Mouse (Mus musculus) cortical plate, adult 2 months (tissue): ENCODE results near the gene Egfl8. TPM values are rescaled to one million over a fixed set of nuclear protein-coding genes. Genes with fewer than 3 reads are reported as not detected.

ENCODE experiments used
- H3K27ac ChIP-seq: fragments of 200-500 bp; 2 replicates; pipeline ENCODE4 v1.5.1; 2012; ENCODE audit warnings: low read length, control low read depth, inconsistent platforms; ENCODE audit not compliant: insufficient read depth
- H3K4me1 ChIP-seq: fragments of 200-500 bp; 2 replicates; pipeline ENCODE4 v1.6.1; 2011; ENCODE audit warnings: low read length; ENCODE audit not compliant: control insufficient read depth, insufficient read depth
- H3K4me3 ChIP-seq: fragments of 200-500 bp; 2 replicates; pipeline ENCODE4 v1.5.1; 2011; ENCODE audit warnings: mild to moderate bottlenecking, low read length, control low read depth; ENCODE audit not compliant: insufficient read depth
- CTCF ChIP-seq: fragments of 200-500 bp; IDR thresholded peaks from 2 replicates; pipeline ENCODE4 v1.5.1; 2011; ENCODE audit warnings: mild to moderate bottlenecking, control low read depth, low read length; ENCODE audit not compliant: insufficient read depth; ENCODE audit errors: extremely low read depth
- POLR2A ChIP-seq: fragments of 200-500 bp; IDR thresholded peaks from 2 replicates; pipeline ENCODE4 v1.6.1; 2011; ENCODE audit warnings: mild to moderate bottlenecking, low read length, control low read depth; ENCODE audit not compliant: insufficient read depth; ENCODE audit errors: extremely low read depth
- polyA plus RNA-seq: library from polyadenylated mRNA; depleted of rRNA; stranded (reverse); fragments of >200 nt; gene quantifications from 2 replicates; pipeline ENCODE4 v1.2.3, GENCODE M21; 2012; rRNA removed

Egfl8 gene
- polyA plus RNA-seq, 1 experiment = 5.3 TPM

- H3K27ac ChIP-seq = no peak overlapping the region
- no peaks in the 10 kb centered on the region for H3K4me1 ChIP-seq
- TF ChIP-seq CTCF = no peak
- TF ChIP-seq POLR2A = no peak
- H3K4me3 ChIP-seq = no peak overlapping the region
These were observed 52.4 kb downstream of the Egfl8 start for GRCm38 (mm10) chr17:34563354-34563753.

Other genes with a start within 250 kb of the Egfl8 start
- gene Btnl1, start 238.8 kb downstream of the Egfl8 start, polyA plus RNA-seq = 0.04 TPM in 1 of 2 replicates, not detected in the other
- gene BC051142, start 217.2 kb downstream of the Egfl8 start, polyA plus RNA-seq = 7.4 and 8.7 TPM in 2 replicates
- gene Btnl4, start 138.7 kb downstream of the Egfl8 start, polyA plus RNA-seq = not detected in 2 replicates
- gene Btnl6, start 98.6 kb downstream of the Egfl8 start, polyA plus RNA-seq = not detected in 2 replicates
- 3.4 and 3.8 TPM in 2 replicates for gene Notch4, start 51.7 kb downstream of the Egfl8 start, polyA plus RNA-seq
- gene Gpsm3, start 26.2 kb downstream of the Egfl8 start, polyA plus RNA-seq = 2.9 and 3.5 TPM in 2 replicates
- gene Pbx2, start 24.7 kb downstream of the Egfl8 start, polyA plus RNA-seq = 66.2 and 72.6 TPM in 2 replicates
- 1.5 and 1.6 TPM in 2 replicates for gene Ager, start 18.1 kb downstream of the Egfl8 start, polyA plus RNA-seq
- 125 and 130 TPM in 2 replicates for gene Rnf5, start 12.3 kb downstream of the Egfl8 start, polyA plus RNA-seq
- gene Agpat1, start 11.7 kb downstream of the Egfl8 start, polyA plus RNA-seq = 225 and 236 TPM in 2 replicates
- gene Ppt2, start 12.5 kb upstream of the Egfl8 start, polyA plus RNA-seq = 31.1 and 32.7 TPM in 2 replicates
- 160 and 165 TPM in 2 replicates for gene Prrt1, start 13.6 kb upstream of the Egfl8 start, polyA plus RNA-seq
- 7.8 and 8.7 TPM in 2 replicates for gene Fkbpl, start 28.8 kb upstream of the Egfl8 start, polyA plus RNA-seq
- gene Atf6b, start 31.2 kb upstream of the Egfl8 start, polyA plus RNA-seq = 59.6 and 64.1 TPM in 2 replicates
- 2.2 and 2.6 TPM in 2 replicates for gene Tnxb, start 54.6 kb upstream of the Egfl8 start, polyA plus RNA-seq
- 10.7 and 14.8 TPM in 2 replicates for gene C4b, start 127.9 kb upstream of the Egfl8 start, polyA plus RNA-seq
- gene Cyp21a1, start 188.6 kb upstream of the Egfl8 start, polyA plus RNA-seq = not detected in 2 replicates
- 80.0 and 80.7 TPM in 2 replicates for gene Stk19, start 221.0 kb upstream of the Egfl8 start, polyA plus RNA-seq
- 53.1 and 55.5 TPM in 2 replicates for gene Dxo, start 221.0 kb upstream of the Egfl8 start, polyA plus RNA-seq
- gene Skiv2l, start 234.2 kb upstream of the Egfl8 start, polyA plus RNA-seq = 74.0 and 81.2 TPM in 2 replicates
- 56.3 and 65.8 TPM in 2 replicates for gene Nelfe, start 234.4 kb upstream of the Egfl8 start, polyA plus RNA-seq
- gene Cfb, start 246.5 kb upstream of the Egfl8 start, polyA plus RNA-seq = 0.08 and 0.32 TPM in 2 replicates